Mouse (Mus musculus): ENCODE data around the gene Nab1.

DNA sequence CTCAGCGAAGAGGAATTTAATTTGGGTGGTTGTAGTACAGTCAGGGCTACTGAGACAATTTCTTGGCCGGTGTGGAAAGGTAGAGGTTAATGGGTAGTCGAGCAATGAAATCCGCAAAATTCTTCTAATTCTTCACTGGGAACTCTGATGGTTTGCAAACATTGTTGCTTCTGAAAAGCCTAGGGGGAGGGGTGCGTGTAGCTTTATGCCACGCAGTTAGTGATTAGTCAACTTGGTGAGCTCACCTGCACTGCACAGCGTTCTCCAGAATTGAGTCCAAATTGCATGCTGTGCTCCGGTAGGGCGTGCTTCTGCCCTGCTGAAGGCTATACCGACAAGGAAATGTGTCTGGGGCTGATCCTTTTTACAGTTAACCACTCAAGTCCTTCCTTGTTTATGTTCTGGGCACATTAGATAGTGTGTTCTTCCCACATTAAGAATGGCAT, 1.2 kb upstream of the Nab1 start:
- no peak for TF ChIP-seq CTCF (IDR thresholded peaks at IDR 0.05; ENCODE audit: low read depth)
- TF ChIP-seq EP300 (IDR thresholded peaks at IDR 0.05; ENCODE audit: low read depth) = no peak

All from liver, postnatal 0 days (tissue).